Mouse (Mus musculus) spleen, adult 12 weeks (tissue): ENCODE data around the gene Tubb4b.
"Not testable (repeated sequence)": the region's sequence is repeated elsewhere in the genome, so short reads cannot be mapped to it uniquely, and the experiment has no call there.

Experiments
- DNase-seq: peaks from one replicate; pipeline ENCODE4 v3.0.0; 2022; ENCODE audit warnings: low spot score

Tubb4b gene

GRCm38 (mm10) chr2:25224492-25224765 lies at the start of gene Tubb4b:
Gene Tubb4b, minus strand, starts transcription at chr2:25224702.
- no peak for DNase-seq

- DNase-seq: no peak
Observed at GRCm38 (mm10) chr2:25273010-25273409, 48.5 kb upstream of the Tubb4b start.

GRCm38 (mm10) chr2:25272515-25272914 lies 48.0 kb upstream of the Tubb4b start:
- DNase-seq: no peak

GRCm38 (mm10) chr2:25271827-25272511 lies 47.5 kb upstream of the Tubb4b start, which contains the start of the genes Ssna1 and Anapc2:
Gene Ssna1, minus strand, starts transcription at chr2:25272438.
Gene Anapc2, plus strand, starts transcription at chr2:25272478.
- peak; percentile 99 for DNase-seq

GRCm38 (mm10) chr2:25267746-25268309 lies 43.3 kb upstream of the Tubb4b start:
- DNase-seq: no peak

- DNase-seq: no peak
Observed at GRCm38 (mm10) chr2:25267241-25267640, 42.7 kb upstream of the Tubb4b start.

GRCm38 (mm10) chr2:25266720-25267119 lies 42.2 kb upstream of the Tubb4b start:
- DNase-seq: no peak

- no peak for DNase-seq
Observed at GRCm38 (mm10) chr2:25265897-25266656, 41.6 kb upstream of the Tubb4b start.

GRCm38 (mm10) chr2:25264851-25265250 lies 40.3 kb upstream of the Tubb4b start:
- no peak for DNase-seq

GRCm38 (mm10) chr2:25264286-25264660 lies 39.8 kb upstream of the Tubb4b start:
- no peak for DNase-seq

GRCm38 (mm10) chr2:25263623-25264285 lies 39.3 kb upstream of the Tubb4b start:
- DNase-seq: no peak

GRCm38 (mm10) chr2:25262795-25263622 lies 38.5 kb upstream of the Tubb4b start:
- peak; percentile 25 for DNase-seq

GRCm38 (mm10) chr2:25262291-25262767 lies 37.8 kb upstream of the Tubb4b start, which contains the start of gene Tprn:
Gene Tprn, plus strand, starts transcription at chr2:25262618.
- peak; percentile 90 for DNase-seq

GRCm38 (mm10) chr2:25261870-25262269 lies 37.4 kb upstream of the Tubb4b start:
- DNase-seq: no peak

GRCm38 (mm10) chr2:25258887-25259286 lies 34.4 kb upstream of the Tubb4b start:
- no peak for DNase-seq

GRCm38 (mm10) chr2:25257250-25257649 lies 32.7 kb upstream of the Tubb4b start:
- DNase-seq: not testable (repeated sequence)

GRCm38 (mm10) chr2:25256443-25257109 lies 32.1 kb upstream of the Tubb4b start:
- DNase-seq: peak; percentile 46

GRCm38 (mm10) chr2:25255284-25255779 lies 30.8 kb upstream of the Tubb4b start, which contains the start of gene Tmem203:
Gene Tmem203, plus strand, starts transcription at chr2:25255439.
- peak; percentile 93 for DNase-seq

- DNase-seq: no peak
Observed at GRCm38 (mm10) chr2:25252331-25252730, 27.8 kb upstream of the Tubb4b start.

GRCm38 (mm10) chr2:25246183-25247072 lies 21.9 kb upstream of the Tubb4b start, which contains the start of gene AL732309.1:
Gene AL732309.1, minus strand, starts transcription at chr2:25246863.
- DNase-seq: no peak
